In genomic region chr2:69897039-69897617, GRCm38 (mm10) we compare ENCODE assay signal across 8 mouse cellular contexts. TPM values are rescaled to one million over a fixed set of nuclear protein-coding genes. Genes with fewer than 3 reads are reported as not detected.
A peak's percentile ranks its signal among the peaks of the same experiment; 100 is the strongest.
DNase-seq lines count a peak whose midpoint lies in the region; ATAC-seq lines count a peak whose summit lies in the region.

Ubr3 (plus strand) TSS chr2:69897246.

- H3K4me1 ChIP-seq in forebrain, embryonic 14.5 days (ENCODE audit: control insufficient read depth, insufficient read depth, low read length): peaks cover 3% of the 10 kb centered on the region; the same call in 1 of the 2 replicates
- peaks cover 20% of the 10 kb centered on the region for H3K4me1 ChIP-seq in neural tube, embryonic 15.5 days

- H3K9me3 ChIP-seq in forebrain, embryonic 14.5 days (replicated peaks; ENCODE audit: control insufficient read depth, low read length): no peaks in the 10 kb centered on the region
- no peaks in the 10 kb centered on the region for H3K9me3 ChIP-seq in neural tube, embryonic 15.5 days (replicated peaks)

- no peaks in the 10 kb centered on the region for H3K27me3 ChIP-seq in forebrain, embryonic 14.5 days (replicated peaks; ENCODE audit: control insufficient read depth, insufficient read depth, low read length)
- no peaks in the 10 kb centered on the region for H3K27me3 ChIP-seq in neural tube, embryonic 15.5 days (replicated peaks)

- intact Hi-C loops in heart, postnatal 14 days (cut with DNase I): no loop called here

- peak within 1 kb of the TSS; percentile 91 for H3K4me2 ChIP-seq in forebrain, embryonic 14.5 days (ENCODE audit: low read length)
- H3K4me2 ChIP-seq in neural tube, embryonic 15.5 days: peak within 1 kb of the TSS; percentile 79

- peak; percentile 99 for ATAC-seq in forebrain, embryonic 14.5 days
- peak; percentile 98 for ATAC-seq in neural tube, embryonic 15.5 days (ENCODE audit: low FRiP score)

- peak within 1 kb of the TSS; percentile 100 for H3K4me3 ChIP-seq in forebrain, embryonic 14.5 days (ENCODE audit: low read depth, low read length)
- H3K4me3 ChIP-seq in neural tube, embryonic 15.5 days (replicated peaks): peak within 1 kb of the TSS; percentile 98

- peak within 1 kb of the TSS; percentile 98 for H3K9ac ChIP-seq in forebrain, embryonic 14.5 days (ENCODE audit: low read length)
- H3K9ac ChIP-seq in neural tube, embryonic 15.5 days (replicated peaks): peak within 1 kb of the TSS; percentile 99

- peaks cover 4% of the 10 kb centered on the region for H3K36me3 ChIP-seq in forebrain, embryonic 14.5 days (ENCODE audit: control insufficient read depth, insufficient read depth, low read length)
- no peaks in the 10 kb centered on the region for H3K36me3 ChIP-seq in neural tube, embryonic 15.5 days

- peak within 1 kb of the TSS; percentile 90 for H3K27ac ChIP-seq in forebrain, embryonic 14.5 days (ENCODE audit: low read depth, low read length)
- H3K27ac ChIP-seq in neural tube, embryonic 15.5 days (replicated peaks): peak within 1 kb of the TSS; percentile 93

- under 1% methylated on average over 44 of the region's 65 CpGs for WGBS in forebrain, embryonic 14.5 days
- under 1% methylated on average over 64 of the region's 65 CpGs for WGBS in neural tube, embryonic 15.5 days

- DNase-seq in ES-CJ7 (ENCODE audit: low read depth, low spot score): peak; percentile 95
- peak; percentile 96 for DNase-seq in cerebellum, adult 11 months
- peak; percentile 97 for DNase-seq in forebrain, embryonic 14.5 days (ENCODE audit: low spot score)
- peak; percentile 99 for DNase-seq in heart, postnatal 14 days
- DNase-seq in layer of hippocampus, adult 11-12 months (ENCODE audit: low spot score): peak; percentile 97
- DNase-seq in lung, adult 18-20 months: peak; percentile 96 to 98
- peak; percentile 98 for DNase-seq in testis, postnatal 14 days (ENCODE audit: low spot score)

RNA-seq across cellular contexts. Expression of gene Ubr3, which starts in this region (rescaled TPM):
- 12.3 and 13.4 TPM in 2 replicates for polyA plus RNA-seq in forebrain, embryonic 14.5 days (2014; fragmentation: Nextera tagmentation; extraction: Ambion mirVana)
- 100 to 1,000 TPM; 110 to 118 TPM for total RNA-seq in heart, postnatal 14 days (2021)
- polyA plus RNA-seq in neural tube, embryonic 15.5 days (2015; fragmentation: Nextera tagmentation; extraction: Ambion mirVana): 15.2 and 17.7 TPM in 2 replicates

Comparison
In these comparisons a context has a peak if more than half of its experiments do, and no peak if none do; other contexts are left out.
1. Peak in every context shown above with its lines: DNase-seq, ATAC-seq, H3K4me3 ChIP-seq and H3K27ac ChIP-seq.